In the genomic region with DNA sequence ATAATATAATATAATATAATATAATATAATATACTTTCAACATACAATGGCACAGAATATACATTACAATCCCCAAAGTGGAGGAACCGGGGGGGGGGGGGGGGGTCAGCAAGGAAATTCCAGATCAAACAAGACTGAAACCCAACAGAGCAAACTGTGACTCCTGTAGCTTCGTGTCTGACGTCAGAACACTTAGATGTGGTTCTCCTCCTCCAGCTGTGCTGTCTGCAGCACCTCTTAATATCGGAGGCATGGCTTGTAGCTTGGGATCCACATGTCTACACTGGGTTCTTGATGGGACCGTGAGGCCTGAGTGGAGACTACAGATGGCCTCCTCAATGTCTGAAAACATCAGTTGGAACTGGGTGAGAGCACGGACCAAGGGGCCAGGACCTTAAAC, we compare ENCODE assay signal across 22 mouse cellular contexts.
"Had no signal": no experiment of that assay in that cellular context is flagged by ENCODE, and none has a peak within 500 bp of the region (broad histone marks: within the 10 kb centered on the region; RNA-seq: fewer than 3 reads in every experiment).

No protein-coding gene starts in this region.

- DNase-seq: heart, postnatal 10 days; heart, postnatal 14 days; heart, postnatal 36 days; heart, postnatal 4 days; kidney, adult 11 months; kidney, adult 18-20 months; kidney, adult 2 months; kidney, adult 8-10 months; kidney, adult 9 months; kidney, postnatal 10 days; kidney, postnatal 14 days; kidney, postnatal 25 days; kidney, postnatal 36 days; kidney, postnatal 4 days; layer of hippocampus, adult 9-11 months; layer of hippocampus, postnatal 36 days had no signal

- ATAC-seq: hindbrain, embryonic 16.5 days; hindbrain, postnatal 0 days; inflammation-experienced regulatory T-cells, adult 6 months; intestine, embryonic 15.5 days; intestine, embryonic 16.5 days; intestine, postnatal 0 days had no signal
